Mouse (Mus musculus): ENCODE data around the gene Olfr623. TPM values are rescaled to one million over a fixed set of nuclear protein-coding genes. Genes with fewer than 3 reads are reported as not detected.

The Olfr623 gene
- not detected in 2 replicates for polyA plus RNA-seq (2012)

DNA sequence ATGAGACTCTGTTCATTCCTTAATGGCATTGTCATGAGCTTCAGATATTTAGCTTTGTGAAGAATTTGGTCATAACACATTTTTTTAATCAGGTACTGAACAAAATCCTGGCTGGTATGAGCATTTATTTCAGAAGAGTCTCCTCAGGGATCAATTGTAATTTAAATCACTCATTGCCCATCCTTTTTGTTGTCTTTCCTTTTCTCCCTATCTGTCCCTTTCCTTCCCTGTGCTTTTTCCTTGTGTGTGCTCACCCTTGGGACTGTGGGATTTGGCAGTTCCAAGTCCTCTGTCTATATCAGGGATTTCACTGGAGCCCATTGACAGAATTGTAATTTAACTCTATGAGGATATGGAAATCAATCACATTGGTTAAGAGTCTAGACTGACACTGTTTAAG is at the start of gene Olfr623:
TSS of gene Olfr623 (minus strand) at position 101 of the 400 bp plus-strand sequence.
- no peaks in the 10 kb centered on the region for H3K27me3 ChIP-seq (ENCODE audit: control insufficient read depth)
- no peaks in the 10 kb centered on the region for H3K4me1 ChIP-seq (ENCODE audit: control insufficient read depth)
- no peaks in the 10 kb centered on the region for H3K9me3 ChIP-seq (ENCODE audit: control insufficient read depth, low read length)
- no peaks in the 10 kb centered on the region for H3K36me3 ChIP-seq (ENCODE audit: control insufficient read depth)
- H3K4me3 ChIP-seq (replicated peaks) = no peak within 1 kb of the TSS
- TF ChIP-seq GATA1 (IDR thresholded peaks at IDR 0.05; ENCODE audit: low read length) = no peak
- TF ChIP-seq TAL1 (IDR thresholded peaks at IDR 0.05; ENCODE audit: low read length) = no peak

DNA sequence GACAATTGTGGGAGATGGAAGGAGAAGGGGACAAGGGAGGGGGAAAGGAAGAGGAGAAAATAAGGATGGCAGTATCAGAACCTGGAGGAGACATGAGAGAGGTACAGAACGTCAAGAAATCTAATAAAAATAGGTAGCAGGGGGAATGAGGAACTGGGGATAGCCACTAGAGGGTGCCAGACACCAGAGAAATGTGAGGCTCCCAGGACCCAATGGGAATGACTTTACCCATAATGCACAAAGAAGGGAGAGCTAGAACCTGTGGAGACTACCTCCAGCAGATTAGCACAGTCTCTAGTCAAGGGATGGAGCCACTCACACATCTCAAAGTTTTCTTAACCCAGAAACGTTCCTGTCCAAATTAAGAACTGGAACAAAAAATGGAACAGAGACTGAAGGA is 48.5 kb upstream of the Olfr623 start:
- Histone ChIP-seq H3K36me3 (ENCODE audit: control insufficient read depth) (no peaks in the 10 kb centered on the region), H3K4me1 (ENCODE audit: control insufficient read depth) (peaks cover 1% of the 10 kb centered on the region; the same call in 1 of the 2 replicates)

GRCm38 (mm10) chr7:103699469-103699868 is 36.0 kb upstream of the Olfr623 start:
- H3K4me3 ChIP-seq (replicated peaks) = no peak overlapping the region
- H3K27me3 ChIP-seq (ENCODE audit: control insufficient read depth) = no peaks in the 10 kb centered on the region
- no peaks in the 10 kb centered on the region for H3K4me1 ChIP-seq (ENCODE audit: control insufficient read depth)
- no peak for TF ChIP-seq GATA1 (IDR thresholded peaks at IDR 0.05; ENCODE audit: low read length)
- no peak for TF ChIP-seq TAL1 (IDR thresholded peaks at IDR 0.05; ENCODE audit: low read length)
- H3K36me3 ChIP-seq (ENCODE audit: control insufficient read depth) = no peaks in the 10 kb centered on the region
- no peaks in the 10 kb centered on the region for H3K9me3 ChIP-seq (ENCODE audit: control insufficient read depth, low read length)

More for the DNA sequence above, 48.5 kb upstream of the Olfr623 start:
- TF ChIP-seq TAL1 (IDR thresholded peaks at IDR 0.05; ENCODE audit: low read length) (no peak), GATA1 (IDR thresholded peaks at IDR 0.05; ENCODE audit: low read length) (no peak)
- H3K9me3 ChIP-seq (ENCODE audit: control insufficient read depth, low read length) = no peaks in the 10 kb centered on the region
- no peak overlapping the region for H3K4me3 ChIP-seq (replicated peaks)
- no peaks in the 10 kb centered on the region for H3K27me3 ChIP-seq (ENCODE audit: control insufficient read depth)

- H3K9me3 ChIP-seq (ENCODE audit: control insufficient read depth, low read length) = no peaks in the 10 kb centered on the region
- no peak within 1 kb of the TSS for H3K4me3 ChIP-seq (replicated peaks)
- H3K27me3 ChIP-seq (ENCODE audit: control insufficient read depth) = no peaks in the 10 kb centered on the region
- TF ChIP-seq TAL1 (IDR thresholded peaks at IDR 0.05; ENCODE audit: low read length) (no peak), GATA1 (IDR thresholded peaks at IDR 0.05; ENCODE audit: low read length) (no peak)
- H3K36me3 ChIP-seq (ENCODE audit: control insufficient read depth) = no peaks in the 10 kb centered on the region
- H3K4me1 ChIP-seq (ENCODE audit: control insufficient read depth) = no peaks in the 10 kb centered on the region
These were observed 18.9 kb upstream of the Olfr623 start, which contains the start of gene Olfr625-ps1 for GRCm38 (mm10) chr7:103682420-103682819. TSS of gene Olfr625-ps1 (plus strand) at chr7:103682720.

GRCm38 (mm10) chr7:103671091-103671490 is 7.6 kb upstream of the Olfr623 start, which contains the start of gene Olfr624:
TSS of gene Olfr624 (minus strand) at chr7:103671191.
- Histone ChIP-seq H3K9me3 (ENCODE audit: control insufficient read depth, low read length) (no peaks in the 10 kb centered on the region), H3K36me3 (ENCODE audit: control insufficient read depth) (no peaks in the 10 kb centered on the region), H3K4me3 (replicated peaks) (no peak within 1 kb of the TSS), H3K27me3 (ENCODE audit: control insufficient read depth) (no peaks in the 10 kb centered on the region), H3K4me1 (ENCODE audit: control insufficient read depth) (no peaks in the 10 kb centered on the region)
- TF ChIP-seq GATA1 (IDR thresholded peaks at IDR 0.05; ENCODE audit: low read length) = no peak
- TF ChIP-seq TAL1 (IDR thresholded peaks at IDR 0.05; ENCODE audit: low read length) = no peak

DNA sequence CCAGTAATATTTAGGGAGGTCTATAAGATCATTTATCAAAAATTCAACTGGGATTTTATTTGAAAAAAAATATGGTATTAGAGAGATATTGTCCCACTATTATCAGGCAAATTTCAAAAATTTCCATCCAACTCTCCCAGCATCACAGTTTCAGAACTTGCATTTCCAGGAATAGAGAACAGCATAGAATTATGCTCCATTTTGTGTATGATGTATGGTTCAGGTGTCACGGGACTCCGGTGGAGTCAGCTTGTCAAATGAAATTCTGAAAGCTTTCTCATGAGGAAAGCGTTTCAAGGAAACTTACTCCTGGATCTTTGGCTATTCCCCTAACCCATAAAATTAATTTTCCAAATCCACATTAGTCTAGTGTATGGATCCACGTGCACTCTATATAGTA is 19.4 kb downstream of the Olfr623 start:
- Histone ChIP-seq H3K9me3 (ENCODE audit: control insufficient read depth, low read length) (no peaks in the 10 kb centered on the region), H3K4me1 (ENCODE audit: control insufficient read depth) (no peaks in the 10 kb centered on the region), H3K4me3 (replicated peaks) (no peak overlapping the region), H3K36me3 (ENCODE audit: control insufficient read depth) (no peaks in the 10 kb centered on the region), H3K27me3 (ENCODE audit: control insufficient read depth) (no peaks in the 10 kb centered on the region)
- TF ChIP-seq GATA1 (IDR thresholded peaks at IDR 0.05; ENCODE audit: low read length) = no peak
- no peak for TF ChIP-seq TAL1 (IDR thresholded peaks at IDR 0.05; ENCODE audit: low read length)

DNA sequence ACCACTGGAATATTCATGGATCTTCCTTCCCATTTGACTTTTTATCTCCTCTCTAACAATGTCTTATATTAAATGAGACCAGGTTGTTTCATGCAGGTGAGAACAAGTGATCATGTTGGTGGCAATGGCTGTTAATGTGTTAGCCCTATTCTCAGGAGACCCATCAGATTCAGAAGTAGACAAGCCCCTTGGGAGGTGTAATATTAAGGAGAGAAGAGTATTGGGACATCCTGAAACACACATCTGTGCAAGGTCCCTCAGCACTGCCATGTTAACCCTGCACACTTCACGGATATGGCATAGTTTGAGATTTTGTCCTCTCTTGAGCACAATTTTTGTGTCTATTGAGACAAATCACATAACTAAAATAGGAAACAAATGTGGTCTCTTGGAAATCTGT is 20.9 kb downstream of the Olfr623 start, which contains the start of gene Olfr622:
TSS of gene Olfr622 (minus strand) at position 101 of the 400 bp plus-strand sequence.
- no peaks in the 10 kb centered on the region for H3K4me1 ChIP-seq (ENCODE audit: control insufficient read depth)
- H3K9me3 ChIP-seq (ENCODE audit: control insufficient read depth, low read length) = no peaks in the 10 kb centered on the region
- H3K36me3 ChIP-seq (ENCODE audit: control insufficient read depth) = no peaks in the 10 kb centered on the region
- TF ChIP-seq TAL1 (IDR thresholded peaks at IDR 0.05; ENCODE audit: low read length) (no peak), GATA1 (IDR thresholded peaks at IDR 0.05; ENCODE audit: low read length) (no peak)
- H3K27me3 ChIP-seq (ENCODE audit: control insufficient read depth) = no peaks in the 10 kb centered on the region
- H3K4me3 ChIP-seq (replicated peaks) = no peak within 1 kb of the TSS

- TF ChIP-seq TAL1 (IDR thresholded peaks at IDR 0.05; ENCODE audit: low read length) (no peak), GATA1 (IDR thresholded peaks at IDR 0.05; ENCODE audit: low read length) (no peak)
- Histone ChIP-seq H3K4me3 (replicated peaks) (no peak overlapping the region), H3K36me3 (ENCODE audit: control insufficient read depth) (no peaks in the 10 kb centered on the region), H3K4me1 (ENCODE audit: control insufficient read depth) (no peaks in the 10 kb centered on the region), H3K9me3 (ENCODE audit: control insufficient read depth, low read length) (no peaks in the 10 kb centered on the region), H3K27me3 (ENCODE audit: control insufficient read depth) (no peaks in the 10 kb centered on the region)
These were observed 26.7 kb downstream of the Olfr623 start for GRCm38 (mm10) chr7:103636795-103637194.

DNA sequence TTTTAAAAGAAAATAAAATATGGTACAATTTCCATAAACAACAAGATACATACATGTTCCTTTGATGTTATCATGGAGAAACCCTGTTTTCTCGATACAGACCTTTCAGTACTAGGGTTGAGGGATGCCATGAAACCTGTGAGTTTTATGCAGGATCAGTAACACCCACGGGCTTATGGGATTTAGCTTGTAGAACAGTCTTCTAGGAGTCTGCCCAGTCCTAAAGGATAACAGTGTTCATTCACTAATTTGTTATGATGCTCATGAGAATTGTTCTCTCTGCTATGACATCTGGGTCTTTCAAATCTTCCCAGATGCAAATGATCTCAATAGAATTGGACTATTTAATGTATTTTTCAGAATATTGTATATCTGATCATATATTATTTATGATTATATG is 51.1 kb downstream of the Olfr623 start, which contains the start of gene Olfr620:
TSS of gene Olfr620 (minus strand) at position 101 of the 400 bp plus-strand sequence.
- no peak for TF ChIP-seq GATA1 (IDR thresholded peaks at IDR 0.05; ENCODE audit: low read length)
- TF ChIP-seq TAL1 (IDR thresholded peaks at IDR 0.05; ENCODE audit: low read length) = no peak
- Histone ChIP-seq H3K4me3 (replicated peaks) (no peak within 1 kb of the TSS), H3K4me1 (ENCODE audit: control insufficient read depth) (no peaks in the 10 kb centered on the region), H3K27me3 (ENCODE audit: control insufficient read depth) (no peaks in the 10 kb centered on the region), H3K9me3 (ENCODE audit: control insufficient read depth, low read length) (no peaks in the 10 kb centered on the region), H3K36me3 (ENCODE audit: control insufficient read depth) (no peaks in the 10 kb centered on the region)

Other genes with a start within 250 kb of the Olfr623 start
- not detected in 2 replicates for gene Usp17lc, start 248.6 kb downstream of the Olfr623 start, polyA plus RNA-seq (2012)
- not detected in 2 replicates for gene Olfr605, start 218.3 kb downstream of the Olfr623 start, polyA plus RNA-seq (2012)
- gene Olfr606, start 214.7 kb downstream of the Olfr623 start, polyA plus RNA-seq (2012) = not detected in 2 replicates
- gene Olfr607, start 199.5 kb downstream of the Olfr623 start, polyA plus RNA-seq (2012) = not detected in 2 replicates
- gene Olfr608, start 193.8 kb downstream of the Olfr623 start, polyA plus RNA-seq (2012) = not detected in 2 replicates
- not detected in 2 replicates for gene Olfr609, start 165.6 kb downstream of the Olfr623 start, polyA plus RNA-seq (2012)
- not detected in 2 replicates for gene Olfr610, start 151.6 kb downstream of the Olfr623 start, polyA plus RNA-seq (2012)
- not detected in 2 replicates for gene Olfr611, start 142.9 kb downstream of the Olfr623 start, polyA plus RNA-seq (2012)
- gene Olfr612, start 121.0 kb downstream of the Olfr623 start, polyA plus RNA-seq (2012) = not detected in 2 replicates
- not detected in 2 replicates for gene Olfr613, start 115.6 kb downstream of the Olfr623 start, polyA plus RNA-seq (2012)
- gene Olfr615, start 107.6 kb downstream of the Olfr623 start, polyA plus RNA-seq (2012) = not detected in 2 replicates
- not detected in 2 replicates for gene Olfr616, start 94.6 kb downstream of the Olfr623 start, polyA plus RNA-seq (2012)
- gene Olfr617, start 90.6 kb downstream of the Olfr623 start, polyA plus RNA-seq (2012) = not detected in 2 replicates
- gene Olfr618, start 73.6 kb downstream of the Olfr623 start, polyA plus RNA-seq (2012) = not detected in 2 replicates
- gene Olfr619, start 63.1 kb downstream of the Olfr623 start, polyA plus RNA-seq (2012) = not detected in 2 replicates
- gene Olfr620, start 51.2 kb downstream of the Olfr623 start, polyA plus RNA-seq (2012) = not detected in 2 replicates
- not detected in 2 replicates for gene Olfr622, start 21.0 kb downstream of the Olfr623 start, polyA plus RNA-seq (2012)
- gene Olfr624, start 7.5 kb upstream of the Olfr623 start, polyA plus RNA-seq (2012) = not detected in 2 replicates
- not detected in 2 replicates for gene Olfr625-ps1, start 19.0 kb upstream of the Olfr623 start, polyA plus RNA-seq (2012)
- not detected in 2 replicates for gene Olfr243, start 51.0 kb upstream of the Olfr623 start, polyA plus RNA-seq (2012)
- not detected in 2 replicates for gene Olfr628, start 66.7 kb upstream of the Olfr623 start, polyA plus RNA-seq (2012)
- gene Olfr629, start 81.2 kb upstream of the Olfr623 start, polyA plus RNA-seq (2012) = not detected in 2 replicates
- gene Olfr630, start 93.6 kb upstream of the Olfr623 start, polyA plus RNA-seq (2012) = not detected in 2 replicates
- gene Olfr69, start 107.9 kb upstream of the Olfr623 start, polyA plus RNA-seq (2012) = not detected in 2 replicates
- gene Olfr68, start 116.0 kb upstream of the Olfr623 start, polyA plus RNA-seq (2012) = 0.02 TPM in 1 of 2 replicates, not detected in the other
- gene Olfr67, start 128.1 kb upstream of the Olfr623 start, polyA plus RNA-seq (2012) = not detected in 2 replicates
- gene Hbb-bt, start 150.3 kb upstream of the Olfr623 start, polyA plus RNA-seq (2012) = 22,007 and 54,805 TPM in 2 replicates
- 263,491 and 269,873 TPM in 2 replicates for gene Hbb-bs, start 164.4 kb upstream of the Olfr623 start, polyA plus RNA-seq (2012)
- gene Hbb-bh2, start 176.8 kb upstream of the Olfr623 start, polyA plus RNA-seq (2012) = 0.10 TPM in 1 of 2 replicates, not detected in the other
- 4.0 and 4.3 TPM in 2 replicates for gene Hbb-bh1, start 179.5 kb upstream of the Olfr623 start, polyA plus RNA-seq (2012)
- gene Hbb-y, start 189.5 kb upstream of the Olfr623 start, polyA plus RNA-seq (2012) = 85.0 and 543 TPM in 2 replicates
- not detected in 2 replicates for gene Olfr66, start 222.6 kb upstream of the Olfr623 start, polyA plus RNA-seq (2012)
- not detected in 2 replicates for gene Olfr64, start 230.8 kb upstream of the Olfr623 start, polyA plus RNA-seq (2012)
- gene Olfr65, start 239.8 kb upstream of the Olfr623 start, polyA plus RNA-seq (2012) = 0.08 TPM in 1 of 2 replicates, not detected in the other

All from erythroblast, embryonic 14.5 days (primary cell).